Mouse (Mus musculus) A20 (cell line): Measurements from ENCODE around the gene Gm10181.

Source experiments
- DNase-seq: peaks from one replicate; pipeline ENCODE4 v3.0.0-alpha.2; 2011; ENCODE audit warnings: low read depth, low spot score

Gm10181 gene

DNA sequence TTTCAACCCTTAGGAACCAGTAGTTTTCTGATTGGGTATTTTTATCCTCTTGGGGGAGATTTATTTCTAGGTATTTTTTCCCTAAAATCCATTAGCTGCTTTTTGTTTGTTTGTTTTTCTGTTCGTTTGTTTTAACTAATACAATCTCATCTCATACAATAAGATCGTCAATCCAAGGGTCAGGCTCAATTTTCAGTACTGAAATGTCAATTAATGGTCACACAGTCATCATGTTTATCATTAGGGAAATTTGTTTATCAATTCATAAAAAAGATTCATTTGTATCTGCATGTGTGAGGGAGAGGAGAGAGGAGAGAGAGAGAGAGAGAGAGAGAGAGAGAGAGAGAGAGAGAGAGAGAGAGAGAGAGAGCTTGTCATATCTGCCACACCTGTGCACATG is at the start of gene Gm10181:
TSS of gene Gm10181 (plus strand) at position 301 of the 400 bp plus-strand sequence.
- DNase-seq = no peak

DNA sequence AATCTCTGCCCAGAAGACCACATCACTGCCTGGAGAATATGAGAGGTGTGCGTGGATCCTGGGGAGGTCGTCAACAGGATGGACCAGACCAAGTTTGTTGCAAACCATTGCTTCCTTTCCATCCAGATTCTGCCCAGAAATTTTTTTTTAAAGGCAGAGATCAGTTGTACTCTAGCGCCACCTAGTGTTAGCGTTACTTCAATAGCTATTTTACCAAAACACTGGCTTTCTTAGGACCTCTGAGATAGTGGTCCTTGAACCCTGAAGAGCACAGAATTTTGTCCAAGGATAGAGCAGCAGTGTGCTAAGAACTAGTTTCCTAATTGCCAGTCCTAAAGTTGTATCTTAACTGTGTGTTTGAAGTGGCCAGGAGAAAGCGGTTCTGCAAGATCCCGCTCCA is 47.6 kb upstream of the Gm10181 start:
- peak; percentile 31 for DNase-seq

DNA sequence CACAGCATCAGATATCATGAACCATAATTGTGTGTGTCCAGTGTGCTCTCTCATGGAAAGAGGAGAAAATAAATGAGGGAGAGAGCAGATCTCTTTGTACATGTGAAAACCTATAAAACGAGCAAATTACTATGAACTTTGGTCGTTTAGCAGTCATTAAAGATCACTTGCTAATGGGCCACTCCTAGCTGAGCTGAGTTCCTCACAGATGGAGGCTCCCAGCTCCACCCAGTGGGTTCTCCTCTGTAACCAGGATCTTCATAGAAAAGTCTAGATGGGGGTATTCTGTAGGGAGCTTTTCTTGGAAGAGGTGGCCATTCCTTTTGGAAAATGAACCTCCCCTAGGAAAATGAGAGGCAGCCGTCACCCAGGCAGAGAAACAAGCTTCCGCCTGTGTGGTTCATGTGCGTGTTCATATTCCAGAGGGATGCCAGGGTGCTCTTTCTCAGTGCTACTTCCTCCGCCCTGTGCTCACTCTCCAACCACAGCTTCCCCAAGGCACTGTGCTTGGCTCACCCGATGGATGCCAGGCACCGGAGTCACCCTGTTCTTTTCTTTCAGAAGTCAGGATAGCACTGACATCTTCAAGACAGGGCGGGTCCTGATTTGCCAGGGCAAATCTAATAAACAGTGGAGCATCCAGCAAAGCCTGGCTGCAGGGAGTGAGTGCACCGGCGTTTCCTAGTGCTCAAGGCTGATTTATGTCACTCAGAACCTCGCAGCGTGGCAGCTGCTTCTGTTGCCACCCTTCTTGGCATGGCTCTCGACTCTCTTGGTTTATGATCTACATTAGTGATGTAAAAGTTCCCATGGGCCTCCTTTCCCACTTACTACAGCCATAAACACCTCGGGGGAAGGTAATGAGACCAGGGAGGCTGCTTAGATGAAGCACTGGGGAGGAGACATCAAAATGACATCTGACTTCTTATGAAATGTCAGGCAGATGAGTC is 46.8 kb upstream of the Gm10181 start:
- DNase-seq = no peak

DNA sequence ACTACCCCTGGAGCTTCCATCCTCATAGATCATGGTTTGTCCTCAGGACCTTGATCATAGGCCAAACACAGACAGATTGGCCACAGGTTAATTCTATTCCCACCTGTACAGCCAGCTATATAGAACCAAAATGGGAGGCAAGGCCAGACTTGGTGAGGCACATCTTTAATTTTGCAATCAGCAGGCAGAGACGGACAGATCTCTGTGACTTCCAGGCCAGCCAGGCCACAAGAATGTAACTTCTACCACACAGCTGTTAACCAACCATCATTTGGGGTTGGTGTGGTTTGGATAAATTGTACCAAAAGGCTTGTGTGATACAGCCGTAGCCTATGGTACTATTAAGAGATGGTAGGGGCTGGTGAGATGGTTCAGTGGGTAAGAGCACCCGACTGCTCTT is 44.9 kb upstream of the Gm10181 start:
- DNase-seq = no peak

DNA sequence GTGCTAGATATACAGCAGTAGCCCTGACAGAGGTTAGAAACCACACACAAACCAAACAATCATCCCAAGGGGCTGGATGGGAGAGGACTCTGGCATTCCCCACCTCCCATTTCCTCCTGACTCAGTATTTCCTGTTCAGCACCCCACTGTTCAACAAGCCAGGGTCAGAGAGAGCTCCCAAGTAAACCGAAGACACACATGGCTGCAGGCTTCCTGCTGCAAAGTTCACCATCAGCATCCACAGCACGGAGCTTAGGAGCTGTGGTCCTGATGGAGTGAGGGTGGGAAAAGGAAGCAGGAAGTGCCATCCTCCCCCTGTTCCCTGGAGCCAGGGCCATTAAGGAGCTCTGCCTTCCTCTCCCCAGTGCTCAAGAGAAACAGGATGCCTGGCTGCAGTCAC is 40.9 kb upstream of the Gm10181 start:
- DNase-seq = no peak

DNA sequence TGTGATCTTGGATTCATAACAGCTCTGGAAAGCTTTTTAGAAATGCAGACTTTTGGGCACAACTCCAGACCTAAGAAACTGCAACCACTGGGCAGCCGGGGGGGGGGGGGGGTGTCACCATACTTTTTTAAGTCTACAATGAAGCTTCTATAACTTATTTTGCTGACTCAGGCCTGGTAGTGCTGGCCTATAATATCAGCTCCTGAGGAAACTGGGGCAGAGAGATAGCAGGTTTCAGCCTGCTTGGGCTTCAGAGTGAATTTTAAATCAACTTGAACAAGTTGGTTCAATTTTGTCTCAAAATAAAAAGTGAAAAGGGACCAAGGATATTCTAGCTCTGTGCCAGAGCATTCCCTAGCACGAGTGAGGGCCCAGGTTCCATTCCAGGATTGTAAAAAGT is 40.3 kb upstream of the Gm10181 start:
- no peak for DNase-seq

DNA sequence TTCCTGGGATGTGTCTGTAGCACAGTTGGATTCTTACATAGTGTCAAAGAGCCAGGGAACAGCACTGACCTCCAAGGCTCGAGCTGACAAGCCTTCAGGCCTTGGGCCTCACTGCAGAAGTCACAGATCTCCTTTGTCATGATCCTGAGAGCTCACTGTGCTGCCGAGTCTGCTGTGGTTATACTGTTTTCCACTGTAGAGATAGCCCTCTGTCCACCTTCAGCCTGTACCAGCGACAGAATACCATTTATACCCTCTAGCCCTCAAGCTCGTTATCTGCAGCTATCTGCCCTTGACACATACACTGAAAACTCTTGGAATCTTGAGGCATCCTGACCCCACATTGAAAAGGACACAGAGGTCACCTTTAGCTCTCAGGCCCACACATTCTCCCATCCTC is 37.3 kb upstream of the Gm10181 start:
- DNase-seq = no peak

DNA sequence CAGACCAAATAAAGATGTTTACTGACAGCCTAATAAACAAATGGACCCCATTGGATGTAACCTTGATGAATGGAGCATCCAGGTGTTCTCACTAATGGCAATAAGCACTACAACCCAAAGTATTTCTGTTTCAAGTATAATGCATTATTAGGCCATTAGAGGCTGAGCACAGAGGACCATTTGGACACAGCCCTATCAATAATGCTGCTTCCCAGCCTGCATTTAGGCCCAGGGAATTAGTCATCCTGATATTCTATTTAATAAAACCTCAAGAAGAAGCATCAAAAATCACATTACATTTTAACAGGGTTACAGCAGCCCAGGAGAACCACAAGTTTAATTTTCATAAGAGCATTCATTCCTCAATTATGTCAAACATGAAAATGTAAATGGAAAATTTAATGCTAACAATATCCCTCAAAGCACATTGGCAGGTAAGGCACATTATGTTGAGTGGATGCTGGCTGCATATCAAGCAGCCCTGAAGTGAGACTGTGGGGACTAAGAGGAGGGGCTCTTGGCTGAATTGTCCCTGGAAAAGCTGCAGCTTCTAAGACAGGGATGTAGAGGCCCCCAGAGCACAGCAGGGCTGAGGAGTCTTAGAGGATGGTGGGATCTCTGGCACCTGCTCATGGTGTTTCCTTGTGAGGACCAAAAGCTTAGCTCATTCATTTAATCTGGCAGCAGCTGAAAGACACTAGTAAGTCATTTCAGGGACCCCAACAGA is 33.4 kb upstream of the Gm10181 start:
- DNase-seq = no peak

DNA sequence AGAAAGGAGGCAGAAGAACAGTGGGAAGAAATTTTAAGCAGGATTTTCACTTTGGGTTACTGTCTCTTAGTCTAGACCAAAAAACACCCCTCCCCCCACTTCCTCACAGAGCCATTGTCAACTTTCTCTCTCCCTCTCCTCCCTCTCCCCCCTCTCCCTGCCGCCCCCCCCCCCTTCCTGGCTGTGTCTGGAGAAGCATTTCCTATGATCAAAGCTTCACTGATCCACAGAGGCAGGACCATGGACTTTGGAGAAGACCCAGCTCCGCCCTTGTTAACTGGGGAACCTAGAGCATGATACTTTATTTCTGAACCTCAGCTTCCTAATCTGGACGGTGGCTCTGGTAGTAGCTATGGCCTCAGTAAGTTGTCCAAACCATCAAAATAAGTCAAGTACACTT is 30.5 kb upstream of the Gm10181 start:
- no peak for DNase-seq

DNA sequence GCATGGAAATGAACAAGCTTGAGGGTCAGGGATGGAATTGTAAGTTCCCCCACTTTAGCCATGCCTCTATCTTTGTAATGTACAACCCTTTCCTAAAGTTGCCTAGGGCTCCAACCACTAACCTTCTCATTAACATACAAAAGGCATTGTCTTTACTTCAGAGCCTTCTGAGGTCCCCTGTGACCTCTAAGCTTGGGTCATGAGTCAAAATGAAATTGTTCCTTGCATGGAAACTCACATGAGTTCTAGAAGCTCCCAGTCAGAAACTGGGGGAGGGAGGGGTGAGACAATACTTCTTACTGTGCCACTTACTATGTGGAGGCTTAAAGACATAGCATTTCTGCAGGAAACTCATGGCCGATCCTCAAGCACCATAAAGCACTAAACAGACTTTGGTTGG is 16.6 kb upstream of the Gm10181 start:
- no peak for DNase-seq

DNA sequence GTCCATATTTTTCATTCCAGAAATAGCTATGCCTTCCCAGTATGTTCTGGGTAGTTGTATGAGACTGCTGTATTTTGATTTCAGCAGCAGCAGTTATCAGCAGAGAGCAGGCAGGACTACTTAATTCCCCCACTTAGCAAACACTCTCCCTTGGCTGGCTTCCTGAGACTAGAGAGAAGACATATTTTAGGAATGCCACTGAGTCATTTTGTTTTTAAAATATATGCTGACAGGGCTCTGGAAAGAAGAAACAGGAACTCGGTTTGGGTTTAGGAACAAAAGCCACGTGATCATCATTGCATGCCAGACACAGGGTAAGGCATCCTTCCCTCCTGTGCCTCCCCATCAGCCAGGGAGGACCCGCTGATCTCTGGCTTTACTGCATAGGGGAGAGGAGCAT is 13.2 kb upstream of the Gm10181 start:
- DNase-seq = no peak

DNA sequence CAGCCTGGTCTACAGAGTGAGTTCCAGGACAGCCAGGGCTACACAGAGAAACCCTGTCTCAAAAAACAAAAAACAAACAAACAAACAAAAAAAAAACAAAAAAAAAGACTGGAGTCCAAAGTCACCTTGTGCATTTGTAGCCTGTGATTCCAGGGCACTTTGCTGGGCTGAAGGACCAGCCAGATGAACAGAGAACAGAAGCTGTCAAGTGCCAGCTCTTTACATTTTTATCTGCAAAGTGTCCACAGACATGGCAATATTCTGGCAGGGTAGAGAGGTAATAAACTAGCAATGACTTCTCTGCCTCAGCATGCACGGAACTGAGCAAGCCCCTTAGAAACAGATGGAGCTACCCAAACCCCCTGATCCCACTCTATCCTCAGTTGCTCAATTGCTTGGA is 12.7 kb upstream of the Gm10181 start:
- no peak for DNase-seq

DNA sequence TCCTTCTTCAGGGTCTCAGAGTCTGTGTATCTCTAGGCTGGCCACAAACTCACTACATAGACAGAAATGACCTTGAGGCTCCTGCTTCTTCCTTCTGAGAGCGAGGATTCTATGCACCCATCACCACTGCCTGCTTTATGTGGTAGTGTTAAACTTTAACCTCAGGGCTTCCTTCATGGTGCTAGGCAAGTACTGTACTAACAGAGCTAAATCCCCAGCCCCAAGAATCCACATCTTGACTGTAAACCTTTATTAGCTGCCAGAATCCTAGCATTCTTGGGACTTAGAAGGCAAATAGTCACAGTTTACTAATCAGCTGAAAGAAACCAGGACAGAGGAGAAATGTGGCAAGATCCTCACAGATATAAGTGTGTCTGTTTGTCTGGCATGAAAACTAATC is 1.6 kb downstream of the Gm10181 start:
- no peak for DNase-seq

DNA sequence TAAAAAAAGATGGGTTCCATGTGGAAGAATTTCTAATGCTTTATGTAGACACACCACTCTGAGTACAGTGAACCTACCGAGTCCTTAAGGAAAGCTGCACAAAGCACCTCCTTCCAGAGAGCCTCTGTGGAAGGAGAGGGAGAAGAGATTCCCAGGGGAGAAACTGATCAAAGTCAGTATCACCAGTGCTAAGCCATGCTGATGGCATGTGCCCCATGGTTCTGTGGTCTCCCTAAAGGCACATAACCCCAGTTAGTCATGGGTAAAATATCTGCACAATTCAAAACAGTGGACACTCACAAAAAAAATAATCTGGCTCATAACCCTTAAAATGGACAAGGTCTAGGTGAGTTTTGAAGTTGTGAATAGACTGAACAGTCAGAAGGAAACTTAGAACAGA is 13.7 kb downstream of the Gm10181 start:
- no peak for DNase-seq

DNA sequence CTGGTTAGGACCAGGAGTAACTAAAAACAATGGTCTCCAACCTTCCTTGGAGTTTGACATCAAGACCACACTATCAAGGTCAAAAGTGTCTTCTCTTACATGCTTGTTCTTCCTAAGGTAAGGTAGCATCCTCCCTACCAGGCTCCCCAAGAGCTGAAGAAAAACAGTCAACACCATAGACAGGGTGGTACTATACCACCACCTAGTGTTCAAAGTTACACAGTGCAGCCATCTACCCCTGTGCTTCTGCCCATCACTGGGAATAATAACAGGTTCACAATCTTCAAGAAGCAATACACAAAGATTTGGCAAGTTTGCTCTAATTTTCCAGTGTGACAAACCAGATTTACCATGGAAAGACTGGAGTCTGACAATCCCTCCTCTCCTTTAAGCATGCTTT is 15.4 kb downstream of the Gm10181 start:
- peak; percentile 36 for DNase-seq

DNA sequence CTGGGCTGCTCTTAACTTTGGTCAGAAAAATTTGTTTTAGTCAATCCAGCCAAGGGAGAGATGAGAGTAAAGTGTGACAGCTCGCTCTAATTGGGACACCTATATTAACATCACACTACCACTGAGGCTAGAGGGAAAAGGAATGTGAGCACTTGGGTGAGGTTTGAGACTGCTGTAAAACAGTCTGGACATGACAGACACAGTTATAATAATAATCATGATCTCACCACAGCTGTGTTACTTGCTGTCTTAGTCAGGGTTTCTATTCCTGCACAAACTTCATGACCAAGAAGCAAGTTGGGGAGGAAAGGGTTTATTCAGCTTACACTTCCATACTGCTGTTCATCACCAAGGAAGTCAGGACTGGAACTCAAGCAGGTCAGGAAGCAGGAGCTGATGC is 34.4 kb downstream of the Gm10181 start:
- DNase-seq = peak; percentile 19

DNA sequence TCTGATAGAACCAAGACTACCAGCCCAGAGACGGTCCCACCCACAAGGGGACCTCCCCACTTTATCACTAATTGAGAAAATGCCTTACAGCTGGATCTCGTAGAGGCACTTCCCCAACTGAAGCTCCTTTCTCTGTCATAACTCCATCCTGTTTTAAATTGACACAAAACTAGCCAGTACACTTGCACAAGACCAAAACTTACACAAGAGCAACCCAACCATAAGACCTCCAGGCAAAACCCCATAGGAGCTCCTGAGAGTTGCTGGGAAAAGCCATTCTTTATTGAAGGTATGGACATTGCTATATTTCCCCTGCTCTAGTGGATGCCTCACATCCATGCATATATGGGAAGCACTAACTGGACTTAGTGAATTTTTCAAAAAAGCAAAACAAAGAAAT is 34.8 kb downstream of the Gm10181 start:
- DNase-seq = peak; percentile 28

DNA sequence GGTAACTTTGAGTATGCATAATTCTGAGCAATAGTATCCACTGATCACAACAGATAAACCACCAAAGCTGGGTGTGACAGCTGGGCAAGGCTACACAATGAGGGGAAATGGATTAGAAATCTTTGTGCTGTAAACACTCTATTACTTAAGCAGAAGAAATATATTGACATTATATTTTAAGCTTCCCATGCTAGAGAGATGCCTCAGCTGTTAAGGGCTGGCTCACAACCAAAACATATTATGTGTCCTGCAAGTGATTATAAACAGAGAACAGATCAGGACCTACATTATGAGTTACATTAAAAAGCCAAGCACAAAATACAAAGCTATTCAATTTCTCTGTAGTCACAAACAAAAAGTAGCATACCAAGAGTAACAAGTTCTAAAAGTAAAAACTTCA is 43.0 kb downstream of the Gm10181 start:
- no peak for DNase-seq

DNA sequence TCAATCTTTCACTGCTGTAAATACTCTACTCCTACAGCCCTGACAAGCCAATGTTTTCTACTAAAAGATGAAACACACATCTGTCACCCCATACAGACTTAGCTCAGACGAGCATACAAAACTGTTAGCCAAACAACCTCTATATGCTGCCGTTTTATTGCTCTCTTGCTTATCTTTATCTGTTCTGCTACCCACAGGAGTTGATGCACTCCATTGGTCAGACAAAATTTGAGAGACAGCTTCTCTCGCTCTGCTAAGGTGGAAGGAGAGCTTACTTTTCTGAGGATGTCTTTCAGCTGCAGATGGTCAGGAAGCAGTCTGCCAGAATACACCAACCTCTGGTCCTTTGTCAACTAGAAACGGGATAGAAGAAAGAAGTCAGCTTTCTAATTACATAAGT is 43.7 kb downstream of the Gm10181 start:
- DNase-seq = no peak

DNA sequence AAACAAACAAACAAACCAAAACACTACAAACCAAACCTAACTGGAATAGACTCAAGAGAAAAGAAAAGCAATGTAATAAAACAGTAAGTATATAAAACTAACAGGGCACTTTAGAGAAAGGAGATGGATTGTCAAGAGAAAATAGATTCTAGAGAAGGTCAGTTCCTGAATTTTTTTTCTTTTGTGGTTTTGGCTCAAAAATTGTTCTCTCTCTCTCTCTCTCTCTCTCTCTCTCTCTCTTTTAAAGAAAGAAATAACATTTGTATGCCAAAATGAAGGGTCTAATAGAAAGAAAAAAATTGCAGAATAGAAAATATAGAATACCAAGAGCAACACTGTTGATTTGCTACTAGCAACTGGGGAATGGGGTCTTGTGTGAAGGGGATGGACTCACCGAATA is 49.7 kb downstream of the Gm10181 start:
- DNase-seq = no peak
